Mouse (Mus musculus): ENCODE results near the gene Dusp23. TPM values are rescaled to one million over a fixed set of nuclear protein-coding genes. Genes with fewer than 3 reads are reported as not detected.

The Dusp23 gene
- polyA plus RNA-seq (2012; rRNA removed): 13.5 and 17.2 TPM in 2 replicates
- 11.3 and 12.9 TPM in 2 replicates for polyA plus RNA-seq (2014; fragmentation: Nextera tagmentation; extraction: Ambion mirVana)

DNA sequence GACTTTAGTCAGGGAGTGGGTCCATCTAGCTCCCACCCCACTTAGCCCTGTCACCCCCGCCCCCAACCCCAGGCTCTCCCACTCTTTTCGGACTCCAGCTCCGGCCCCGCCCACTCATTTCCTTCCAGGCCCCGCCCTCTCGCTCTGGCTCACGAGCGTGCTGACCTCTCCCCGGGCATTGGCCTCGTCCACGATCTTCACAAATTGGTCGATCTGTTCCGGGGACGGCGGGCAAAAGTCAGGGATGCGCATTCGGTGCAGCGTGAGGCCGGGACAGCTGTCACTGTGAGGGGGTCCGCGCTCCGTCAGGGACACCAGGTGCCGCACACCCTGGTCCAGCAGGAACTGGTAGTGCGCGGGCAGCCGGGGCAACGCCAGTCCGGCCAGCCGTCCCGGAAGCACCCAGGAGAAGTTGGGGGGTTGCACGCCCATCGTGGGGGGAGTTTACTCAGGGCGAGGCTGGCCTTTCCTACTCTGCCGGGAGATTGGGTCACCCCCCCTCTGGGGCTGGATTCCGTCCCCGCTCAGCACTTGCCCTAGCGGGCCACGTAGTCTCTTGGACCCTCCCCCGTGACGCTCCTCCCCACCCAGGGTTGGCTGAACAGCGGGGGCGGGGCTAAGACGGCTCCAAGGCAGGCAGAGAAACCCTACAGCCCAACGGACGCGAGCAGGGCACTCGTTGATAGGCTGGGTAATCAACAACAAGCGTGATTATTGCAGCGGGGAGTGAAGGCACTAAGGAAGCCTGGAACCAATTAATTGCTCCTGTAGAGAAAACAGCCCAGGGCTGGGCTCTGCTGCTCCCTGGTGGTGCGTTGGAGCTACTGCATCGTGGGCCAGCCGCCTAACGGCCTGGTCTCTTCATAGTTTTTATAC, at the start of gene Dusp23:
Gene Dusp23, minus strand, starts transcription at position 512 of the 876 bp plus-strand sequence.
- Histone ChIP-seq H3K4me1 (ENCODE audit: control insufficient read depth, insufficient read depth, low read length) (0 out of 2 replicates have a peak, but pooled peaks cover 3% of the 10 kb centered on the region), H3K9me3 (ENCODE audit: control insufficient read depth, low read length) (no peaks in the 10 kb centered on the region), H3K9ac (ENCODE audit: low read depth, low read length, severe bottlenecking) (peak within 1 kb of the TSS; percentile 72), H3K36me3 (ENCODE audit: control insufficient read depth, insufficient read depth, low read length) (no peaks in the 10 kb centered on the region), H3K27me3 (ENCODE audit: control insufficient read depth, insufficient read depth, low read length) (no peaks in the 10 kb centered on the region), H3K4me2 (replicated peaks; ENCODE audit: low read depth, low read length, severe bottlenecking) (peak within 1 kb of the TSS; percentile 73), H3K27ac (replicated peaks; ENCODE audit: low read depth, low read length) (peak within 1 kb of the TSS; percentile 76), H3K4me3 (replicated peaks; ENCODE audit: low read length) (peak within 1 kb of the TSS; percentile 67)
- DNase-seq (ENCODE audit: low spot score) (peak; percentile 96), ATAC-seq (ENCODE audit: low FRiP score, low read depth) (peak; percentile 98)
- 0 out of 2 replicates have a peak, but pooled peaks have one; percentile 27 for TF ChIP-seq POLR2A (IDR thresholded peaks at IDR 0.05; ENCODE audit: borderline replicate concordance, extremely low read depth, insufficient read depth, insufficient read length)
- WGBS: 4% methylated on average over 41 of the region's 53 CpGs

DNA sequence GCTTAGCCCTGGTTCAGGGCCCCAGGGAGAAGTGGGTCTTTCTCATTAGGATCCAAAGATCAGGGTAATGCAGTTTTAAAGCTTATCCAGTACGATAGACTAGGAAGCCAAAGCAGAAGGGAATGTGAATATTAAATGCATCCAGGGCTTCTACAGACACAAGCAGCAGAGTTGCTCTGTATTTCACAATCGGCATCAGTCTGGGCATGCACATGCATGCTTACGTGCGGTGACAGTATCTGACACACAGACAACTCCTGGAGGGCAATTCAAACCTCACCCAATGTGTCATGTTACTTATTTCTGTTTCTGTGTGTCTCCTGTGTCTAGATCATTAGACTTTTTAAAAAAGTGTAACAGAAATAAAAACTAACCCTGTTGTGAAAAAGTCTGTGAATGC, 48.0 kb upstream of the Dusp23 start:
- ATAC-seq (ENCODE audit: low FRiP score, low read depth): no peak
- Histone ChIP-seq H3K36me3 (ENCODE audit: control insufficient read depth, insufficient read depth, low read length) (no peaks in the 10 kb centered on the region), H3K9me3 (ENCODE audit: control insufficient read depth, low read length) (no peaks in the 10 kb centered on the region), H3K9ac (ENCODE audit: low read depth, low read length, severe bottlenecking) (no peak overlapping the region), H3K4me3 (replicated peaks; ENCODE audit: low read length) (no peak overlapping the region), H3K27ac (replicated peaks; ENCODE audit: low read depth, low read length) (no peak overlapping the region), H3K4me2 (replicated peaks; ENCODE audit: low read depth, low read length, severe bottlenecking) (no peak overlapping the region), H3K4me1 (ENCODE audit: control insufficient read depth, insufficient read depth, low read length) (no peaks in the 10 kb centered on the region), H3K27me3 (ENCODE audit: control insufficient read depth, insufficient read depth, low read length) (no peaks in the 10 kb centered on the region)
- TF ChIP-seq POLR2A (IDR thresholded peaks at IDR 0.05; ENCODE audit: borderline replicate concordance, extremely low read depth, insufficient read depth, insufficient read length): no peak
- WGBS: 80% methylated on average over 4 of the region's 4 CpGs
- peak; percentile 48 for DNase-seq (ENCODE audit: low spot score)

DNA sequence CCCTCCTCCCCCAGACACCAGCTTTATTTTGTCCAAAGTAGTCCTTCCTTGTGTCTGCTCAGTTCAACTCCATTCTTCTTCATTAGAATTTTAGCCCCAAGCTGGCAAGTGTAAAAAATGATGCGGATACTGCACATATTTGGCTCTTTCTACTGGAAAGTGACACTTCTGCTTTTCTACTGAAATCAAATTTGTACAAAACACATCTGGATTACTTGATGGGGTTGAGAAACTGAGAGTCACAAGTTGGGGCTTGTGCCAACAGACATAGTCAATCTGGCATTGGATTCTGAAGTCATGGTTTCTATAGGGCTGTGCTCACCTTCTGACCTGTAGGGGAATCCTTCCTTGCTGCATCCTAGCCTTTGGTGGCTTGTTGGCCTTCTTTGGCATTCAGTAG, 38.0 kb upstream of the Dusp23 start:
- Histone ChIP-seq H3K4me1 (ENCODE audit: control insufficient read depth, insufficient read depth, low read length) (no peaks in the 10 kb centered on the region), H3K36me3 (ENCODE audit: control insufficient read depth, insufficient read depth, low read length) (no peaks in the 10 kb centered on the region), H3K4me2 (replicated peaks; ENCODE audit: low read depth, low read length, severe bottlenecking) (no peak overlapping the region), H3K9me3 (ENCODE audit: control insufficient read depth, low read length) (no peaks in the 10 kb centered on the region), H3K27ac (replicated peaks; ENCODE audit: low read depth, low read length) (no peak overlapping the region), H3K9ac (ENCODE audit: low read depth, low read length, severe bottlenecking) (no peak overlapping the region), H3K4me3 (replicated peaks; ENCODE audit: low read length) (no peak overlapping the region), H3K27me3 (ENCODE audit: control insufficient read depth, insufficient read depth, low read length) (no peaks in the 10 kb centered on the region)
- WGBS: 89% methylated on average over 1 of the region's 1 CpGs
- no peak for DNase-seq (ENCODE audit: low spot score)
- no peak for TF ChIP-seq POLR2A (IDR thresholded peaks at IDR 0.05; ENCODE audit: borderline replicate concordance, extremely low read depth, insufficient read depth, insufficient read length)
- ATAC-seq (ENCODE audit: low FRiP score, low read depth): no peak

DNA sequence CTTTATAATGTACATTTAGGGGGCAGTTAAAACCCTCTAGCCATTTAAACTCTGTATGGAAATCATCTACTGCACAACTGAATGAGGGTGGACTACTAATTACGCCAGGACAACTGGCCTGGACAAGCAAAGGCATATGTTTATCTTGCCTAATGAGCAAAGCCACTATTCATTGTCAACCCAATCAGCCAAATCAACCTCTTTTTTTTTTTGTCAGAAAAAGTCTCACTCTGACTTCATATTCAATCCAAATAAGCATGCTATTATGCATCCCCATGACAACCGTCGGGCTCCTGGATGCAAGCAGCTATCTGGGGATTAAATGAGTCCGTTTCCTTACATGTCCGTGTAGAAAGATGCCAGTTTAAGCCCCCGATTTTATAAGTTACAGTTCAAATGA, 34.8 kb upstream of the Dusp23 start:
- DNase-seq (ENCODE audit: low spot score): no peak
- H3K9me3 ChIP-seq (ENCODE audit: control insufficient read depth, low read length): no peaks in the 10 kb centered on the region
- H3K9ac ChIP-seq (ENCODE audit: low read depth, low read length, severe bottlenecking): no peak overlapping the region
- TF ChIP-seq POLR2A (IDR thresholded peaks at IDR 0.05; ENCODE audit: borderline replicate concordance, extremely low read depth, insufficient read depth, insufficient read length): no peak
- H3K4me3 ChIP-seq (replicated peaks; ENCODE audit: low read length): no peak overlapping the region
- no peaks in the 10 kb centered on the region for H3K4me1 ChIP-seq (ENCODE audit: control insufficient read depth, insufficient read depth, low read length)
- no peaks in the 10 kb centered on the region for H3K36me3 ChIP-seq (ENCODE audit: control insufficient read depth, insufficient read depth, low read length)
- no peaks in the 10 kb centered on the region for H3K27me3 ChIP-seq (ENCODE audit: control insufficient read depth, insufficient read depth, low read length)
- no peak for ATAC-seq (ENCODE audit: low FRiP score, low read depth)
- H3K4me2 ChIP-seq (replicated peaks; ENCODE audit: low read depth, low read length, severe bottlenecking): no peak overlapping the region
- 73% methylated on average over 6 of the region's 6 CpGs for WGBS
- H3K27ac ChIP-seq (replicated peaks; ENCODE audit: low read depth, low read length): no peak overlapping the region

DNA sequence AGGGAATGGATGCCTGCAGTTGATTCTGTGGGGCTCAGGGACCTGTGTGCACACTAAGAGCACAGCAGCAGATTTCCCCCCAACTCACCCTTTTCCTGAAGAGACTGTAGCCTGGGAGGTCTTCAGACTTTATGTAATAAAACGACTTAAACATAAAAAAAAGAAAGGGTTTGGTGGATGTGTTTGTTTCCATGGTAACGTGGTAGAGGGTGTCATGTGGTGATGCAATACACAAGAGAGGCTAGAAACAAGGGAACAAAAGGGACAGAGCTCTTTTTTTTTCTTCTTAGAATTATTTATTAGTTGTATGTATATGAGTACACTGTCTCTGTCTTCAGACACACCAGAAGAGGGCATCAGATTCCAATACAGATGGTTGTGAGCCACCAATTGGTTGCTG, 32.7 kb upstream of the Dusp23 start:
- H3K36me3 ChIP-seq (ENCODE audit: control insufficient read depth, insufficient read depth, low read length): no peaks in the 10 kb centered on the region
- no peak overlapping the region for H3K27ac ChIP-seq (replicated peaks; ENCODE audit: low read depth, low read length)
- no peaks in the 10 kb centered on the region for H3K4me1 ChIP-seq (ENCODE audit: control insufficient read depth, insufficient read depth, low read length)
- DNase-seq (ENCODE audit: low spot score) (no peak), ATAC-seq (ENCODE audit: low FRiP score, low read depth) (no peak)
- H3K9ac ChIP-seq (ENCODE audit: low read depth, low read length, severe bottlenecking): no peak overlapping the region
- H3K27me3 ChIP-seq (ENCODE audit: control insufficient read depth, insufficient read depth, low read length): no peaks in the 10 kb centered on the region
- no peak overlapping the region for H3K4me3 ChIP-seq (replicated peaks; ENCODE audit: low read length)
- 59% methylated on average over 2 of the region's 2 CpGs for WGBS
- no peak for TF ChIP-seq POLR2A (IDR thresholded peaks at IDR 0.05; ENCODE audit: borderline replicate concordance, extremely low read depth, insufficient read depth, insufficient read length)
- H3K9me3 ChIP-seq (ENCODE audit: control insufficient read depth, low read length): no peaks in the 10 kb centered on the region
- H3K4me2 ChIP-seq (replicated peaks; ENCODE audit: low read depth, low read length, severe bottlenecking): no peak overlapping the region
